Mouse (Mus musculus) hindbrain, embryonic 11.5 days (tissue): ENCODE results near the gene Lima1. TPM values are rescaled to one million over a fixed set of nuclear protein-coding genes. Genes with fewer than 3 reads are reported as not detected.

Experiments used
- ATAC-seq: fragments of 200-750 bp; cut with Nextera tagmentation; 2 replicates; pipeline ENCODE4 v1.8.0; 2017; ENCODE audit warnings: mild to moderate bottlenecking, moderate TSS enrichment, moderate library complexity; ENCODE audit not compliant: low FRiP score
- DNase-seq: peaks from one replicate; pipeline ENCODE4 v3.0.0-alpha.2; 2015; ENCODE audit warnings: low spot score
- H3K27ac ChIP-seq: fragments of 300-500 bp; sonication (generic); 2 replicates; pipeline ENCODE4 v1.5.1; 2014; ENCODE audit warnings: mild to moderate bottlenecking, low read depth, low read length
- H3K27me3 ChIP-seq: fragments of 300-500 bp; sonication (generic); 2 replicates; pipeline ENCODE4 v1.6.1; 2014; ENCODE audit warnings: mild to moderate bottlenecking, low read length, moderate library complexity, mixed read lengths; ENCODE audit not compliant: control insufficient read depth, insufficient read depth
- H3K36me3 ChIP-seq: fragments of 300-500 bp; sonication (generic); 2 replicates; pipeline ENCODE4 v1.6.1; 2014; ENCODE audit warnings: mild to moderate bottlenecking, low read length, moderate library complexity, mixed read lengths; ENCODE audit not compliant: control insufficient read depth, insufficient read depth
- H3K4me1 ChIP-seq: fragments of 300-500 bp; sonication (generic); replicated peaks from 2 replicates; pipeline ENCODE4 v1.6.1; 2014; ENCODE audit warnings: low read length, mixed read lengths; ENCODE audit not compliant: control insufficient read depth, insufficient read depth
- H3K4me2 ChIP-seq: fragments of 300-500 bp; sonication (generic); replicated peaks from 2 replicates; pipeline ENCODE4 v1.6.1; 2014; ENCODE audit warnings: mild to moderate bottlenecking, low read depth, low read length
- H3K4me3 ChIP-seq: fragments of 300-500 bp; sonication (generic); 2 replicates; pipeline ENCODE4 v1.5.1; 2014; ENCODE audit warnings: low read depth, low read length
- H3K9ac ChIP-seq: fragments of 300-500 bp; sonication (generic); 2 replicates; pipeline ENCODE4 v1.6.1; 2014; ENCODE audit warnings: low read depth, low read length
- H3K9me3 ChIP-seq: fragments of 300-500 bp; sonication (generic); 2 replicates; pipeline ENCODE4 v1.6.1; 2016; ENCODE audit warnings: low read length; ENCODE audit not compliant: control insufficient read depth
- WGBS: fragments of 180-500 bp; shearing (Covaris S2); extraction: QIAGEN DNeasy Blood & Tissue Kit; methylation state at CpG from one replicate; pipeline ENCODE4 v1.1.7; 2014; 5-methylcytosine and 5-hydroxymethylcytosine counted together
- polyA plus RNA-seq: library from polyadenylated mRNA; unstranded; fragments of >200 nt; fragmentation: Nextera tagmentation; extraction: Ambion mirVana; gene quantifications from 2 replicates; pipeline ENCODE4 v1.2.1, GENCODE M21; 2014

Lima1 gene
- polyA plus RNA-seq, 1 experiment from 2014 or later, result 30.8 TPM

- DNase-seq (no peak), ATAC-seq (no peak)
- no peaks in the 10 kb centered on the region for H3K27me3 ChIP-seq
- no peaks in the 10 kb centered on the region for H3K9me3 ChIP-seq
- 97% methylated on average over 5 of the region's 5 CpGs for WGBS
- H3K4me1 ChIP-seq, result no peaks in the 10 kb centered on the region
- H3K9ac ChIP-seq, result no peak overlapping the region
- no peak overlapping the region for H3K27ac ChIP-seq
- H3K4me3 ChIP-seq, result no peak overlapping the region
- no peak overlapping the region for H3K4me2 ChIP-seq
- H3K36me3 ChIP-seq, result no peaks in the 10 kb centered on the region
These were observed 142.1 kb downstream of the Lima1 start for GRCm38 (mm10) chr15:99733186-99733585.

GRCm38 (mm10) chr15:99731678-99732077 is 143.6 kb downstream of the Lima1 start:
- no peak for ATAC-seq
- no peak for DNase-seq
- Histone ChIP-seq H3K27me3 (no peaks in the 10 kb centered on the region), H3K4me2 (no peak overlapping the region), H3K9me3 (no peaks in the 10 kb centered on the region), H3K27ac (no peak overlapping the region), H3K9ac (no peak overlapping the region), H3K4me1 (no peaks in the 10 kb centered on the region), H3K36me3 (no peaks in the 10 kb centered on the region; the same call in 1 of the 2 replicates), H3K4me3 (no peak overlapping the region)
- 86% methylated on average over 3 of the region's 3 CpGs for WGBS

GRCm38 (mm10) chr15:99731167-99731566 is 144.1 kb downstream of the Lima1 start:
- H3K4me3 ChIP-seq, result no peak overlapping the region
- ATAC-seq, result no peak
- H3K27ac ChIP-seq, result no peak overlapping the region
- H3K9me3 ChIP-seq, result no peaks in the 10 kb centered on the region
- WGBS, result 92% methylated on average over 2 of the region's 2 CpGs
- no peak for DNase-seq
- H3K9ac ChIP-seq, result no peak overlapping the region
- no peaks in the 10 kb centered on the region; the same call in 1 of the 2 replicates for H3K36me3 ChIP-seq
- no peaks in the 10 kb centered on the region for H3K27me3 ChIP-seq
- H3K4me1 ChIP-seq, result no peaks in the 10 kb centered on the region; the same call in 1 of the 2 replicates
- no peak overlapping the region for H3K4me2 ChIP-seq

GRCm38 (mm10) chr15:99729056-99729783 is 146.0 kb downstream of the Lima1 start:
- H3K4me1 ChIP-seq, result no peaks in the 10 kb centered on the region; the same call in 1 of the 2 replicates
- 92% methylated on average over 3 of the region's 4 CpGs for WGBS
- no peak overlapping the region for H3K4me2 ChIP-seq
- H3K4me3 ChIP-seq, result no peak overlapping the region
- H3K27me3 ChIP-seq, result no peaks in the 10 kb centered on the region
- H3K27ac ChIP-seq, result no peak overlapping the region
- no peaks in the 10 kb centered on the region; the same call in 1 of the 2 replicates for H3K36me3 ChIP-seq
- H3K9ac ChIP-seq, result no peak overlapping the region
- H3K9me3 ChIP-seq, result no peaks in the 10 kb centered on the region
- ATAC-seq (no peak), DNase-seq (no peak)

Other genes starting within 250 kb of the Lima1 start
- 161 and 202 TPM in 2 replicates for gene Racgap1, start 223.8 kb downstream of the Lima1 start, polyA plus RNA-seq
- 14.4 and 21.0 TPM in 2 replicates for gene Asic1, start 205.1 kb downstream of the Lima1 start, polyA plus RNA-seq
- 99.1 and 103 TPM in 2 replicates for gene Smarcd1, start 173.3 kb downstream of the Lima1 start, polyA plus RNA-seq
- gene Gm17349, start 170.0 kb downstream of the Lima1 start, polyA plus RNA-seq, result not detected in 2 replicates
- gene Gpd1, start 157.9 kb downstream of the Lima1 start, polyA plus RNA-seq, result 0.25 and 0.36 TPM in 2 replicates
- gene Cox14, start 149.8 kb downstream of the Lima1 start, polyA plus RNA-seq, result 148 and 163 TPM in 2 replicates
- gene Cers5, start 102.6 kb downstream of the Lima1 start, polyA plus RNA-seq, result 61.6 and 66.6 TPM in 2 replicates
- gene Fam186a, start 91.6 kb upstream of the Lima1 start, polyA plus RNA-seq, result 0.05 TPM in 1 of 2 replicates, not detected in the other
- 34.2 and 38.8 TPM in 2 replicates for gene Larp4, start 94.6 kb upstream of the Lima1 start, polyA plus RNA-seq
- gene Dip2b, start 163.2 kb upstream of the Lima1 start, polyA plus RNA-seq, result 24.1 and 29.6 TPM in 2 replicates